Mouse (Mus musculus) bone marrow, adult 2 months (tissue): ENCODE measurements around the gene Skp2.

Experiments
- CTCF ChIP-seq: fragments of 200-500 bp; IDR thresholded peaks from 2 replicates; pipeline ENCODE4 v1.5.1; 2011; ENCODE audit warnings: low read length, control low read depth; ENCODE audit not compliant: control insufficient read depth, insufficient read depth
- POLR2A ChIP-seq: fragments of 200-500 bp; IDR thresholded peaks from 2 replicates; pipeline ENCODE4 v1.6.1; 2011; ENCODE audit warnings: low read depth, mild to moderate bottlenecking, control low read depth, low read length, borderline replicate concordance; ENCODE audit not compliant: control insufficient read depth

GRCm38 (mm10) chr15:9100446-9101077 lies 54.7 kb downstream of the Skp2 start:
- TF ChIP-seq CTCF, result no peak
- TF ChIP-seq POLR2A, result no peak
